14 mouse cellular contexts compared by ENCODE assay signal in the genomic region with DNA sequence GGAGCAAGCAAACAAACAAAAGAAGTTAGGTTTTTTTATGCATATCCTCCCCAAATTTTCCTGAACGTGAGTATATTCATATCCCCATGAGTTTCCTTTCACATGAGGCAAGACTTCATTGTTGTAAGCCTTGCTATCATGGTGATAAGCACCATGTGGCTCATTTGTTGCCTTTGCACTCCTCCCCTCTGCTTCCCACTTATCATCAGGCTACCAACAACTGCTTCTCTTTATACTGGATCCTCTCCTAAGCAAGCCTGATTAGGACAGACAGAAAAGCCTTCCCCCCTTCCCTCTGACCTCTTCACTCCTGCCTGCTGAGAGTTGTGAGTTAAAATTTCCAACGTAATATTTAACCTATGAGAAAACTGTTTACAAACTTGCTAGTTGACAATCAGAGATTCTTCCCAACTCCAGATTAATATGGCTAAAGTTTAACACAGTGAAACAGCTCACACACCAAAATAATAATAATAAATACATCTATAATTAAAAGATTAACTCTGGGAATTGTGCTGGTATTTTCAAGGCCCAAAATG.
"Had no signal": no experiment of that assay in that cellular context is flagged by ENCODE, and none has a peak within 500 bp of the region (broad histone marks: within the 10 kb centered on the region; RNA-seq: fewer than 3 reads in every experiment).

No protein-coding gene starts in this region.

- H3K4me3 ChIP-seq: limb, embryonic 12.5 days; midbrain, embryonic 13.5 days had no signal

- DNase-seq: kidney, postnatal 10 days; liver; lung, adult 2 months; lung, postnatal 14 days; right cerebral cortex, adult 18-20 months; right cerebral cortex, postnatal 25 days; thymus, adult 18-20 months; thymus, postnatal 14 days had no signal

- H3K9me3 ChIP-seq: limb, embryonic 12.5 days; midbrain, embryonic 13.5 days had no signal

- H3K4me2 ChIP-seq: limb, embryonic 12.5 days; midbrain, embryonic 13.5 days had no signal

- H3K36me3 ChIP-seq: limb, embryonic 12.5 days; midbrain, embryonic 13.5 days had no signal

- ATAC-seq: inflammation-experienced regulatory T-cells, adult 6 months; intestine, postnatal 0 days; midbrain, embryonic 13.5 days had no signal

- H3K9ac ChIP-seq: limb, embryonic 12.5 days; liver, embryonic 14.5 days; midbrain, embryonic 13.5 days had no signal

- H3K27me3 ChIP-seq: limb, embryonic 12.5 days; midbrain, embryonic 13.5 days had no signal

- H3K27ac ChIP-seq: limb, embryonic 12.5 days; liver, embryonic 14.5 days; macrophage; midbrain, embryonic 13.5 days had no signal
